Mouse (Mus musculus) E14TG2a.4 (cell line): ENCODE measurements at regions not wholly inside any gene's neighbourhood (a gene's known extent, or its start where the extent isn't known, plus 50 kb on each side); places are given as distances from the start of the nearest gene placed in this dataset.

Experiments used
- CTCF ChIP-seq: conservative IDR thresholded peaks from 2 replicates; pipeline ENCODE4 v1.5.1; 2014; ENCODE audit warnings: low read length
- POU5F1 ChIP-seq: IDR thresholded peaks from 2 replicates; pipeline ENCODE4 v1.6.1; 2014; ENCODE audit warnings: low read length, borderline replicate concordance

DNA sequence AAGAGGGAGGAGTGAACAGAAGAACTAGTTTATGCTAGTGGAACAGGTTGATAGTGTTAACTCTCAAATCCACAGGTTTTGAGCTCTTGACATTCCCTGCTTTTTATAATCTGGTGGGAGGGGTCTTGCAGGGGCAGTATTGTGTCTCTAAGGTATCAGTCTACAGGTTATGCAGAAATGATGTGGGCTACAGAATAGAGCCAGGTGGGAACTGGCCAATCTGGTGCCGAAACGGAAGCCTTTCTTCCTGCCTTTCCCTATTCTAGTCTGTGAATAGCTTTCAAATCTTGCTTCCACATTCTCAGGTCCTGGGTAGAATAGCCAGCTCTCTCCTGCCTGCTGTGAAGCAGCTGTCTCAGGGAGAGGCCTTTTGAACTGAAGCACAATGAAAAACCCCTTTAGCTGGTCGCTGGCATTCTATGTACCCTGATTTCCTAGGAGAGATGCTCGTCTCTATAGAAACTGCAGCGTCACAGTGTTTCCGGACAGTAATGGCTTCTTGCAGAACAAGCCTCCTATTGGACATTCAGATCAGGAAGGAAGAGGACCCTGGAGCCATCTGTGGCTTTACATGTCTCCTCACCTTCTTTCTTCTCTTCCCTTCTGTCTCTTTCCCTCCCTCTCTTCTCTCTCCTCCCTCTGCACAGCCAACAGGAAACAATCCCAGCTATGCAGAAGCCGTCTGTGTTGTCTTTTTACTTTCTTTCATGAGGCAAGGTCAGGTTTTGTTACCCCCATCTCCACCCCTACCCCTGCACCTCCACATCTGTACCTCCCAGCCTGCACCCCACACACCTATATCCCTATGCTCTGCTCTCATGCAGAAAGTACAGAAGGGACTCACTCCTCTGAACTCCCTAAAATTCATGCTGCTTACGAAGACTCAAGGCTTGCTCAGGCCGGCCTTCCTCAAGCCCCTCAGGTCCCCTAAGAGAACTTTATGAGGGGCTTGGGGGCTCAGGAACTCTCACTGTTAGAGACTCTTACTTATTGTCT, 93.1 kb upstream of the Map1b start:
- no peak for TF ChIP-seq CTCF
- TF ChIP-seq POU5F1 = no peak
